Comparison of ENCODE assay signal across 26 mouse cellular contexts in the genomic region with DNA sequence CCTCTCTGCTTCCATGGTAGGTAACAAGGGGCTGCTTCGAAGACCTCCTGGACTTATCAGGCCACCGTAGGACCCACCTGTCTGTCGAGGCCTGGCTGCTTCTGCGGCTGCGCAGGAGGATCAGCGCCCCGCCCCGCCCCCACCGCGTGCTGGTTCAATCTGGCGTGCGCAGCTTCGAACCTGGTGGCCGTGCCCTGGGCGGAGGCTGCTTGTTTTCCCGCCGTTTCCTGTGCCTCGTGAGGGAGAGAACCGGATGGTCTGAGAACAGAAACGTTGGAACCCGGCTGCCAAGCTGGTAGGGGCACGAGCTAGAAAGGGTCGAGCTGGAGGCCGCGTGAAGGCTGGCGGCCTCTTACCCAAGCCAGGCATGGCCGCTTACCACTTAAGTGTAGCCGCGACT. TPM values are rescaled to one million over a fixed set of nuclear protein-coding genes. Genes with fewer than 3 reads are reported as not detected.
DNase-seq lines count a peak whose midpoint lies in the region; TF ChIP-seq lines count a peak whose summit lies in the region.
"Had no signal": no experiment of that assay in that cellular context is flagged by ENCODE, and none has a peak within 500 bp of the region (broad histone marks: within the 10 kb centered on the region; RNA-seq: fewer than 3 reads in every experiment).

A gene (plus strand): TSS at position 151 of the 400 bp plus-strand sequence.

- no peaks in the 10 kb centered on the region for H3K27me3 ChIP-seq in testis, adult 2 months (ENCODE audit: control insufficient read depth, insufficient read depth, low read length)
- H3K27me3 ChIP-seq: forebrain, embryonic 13.5 days; heart, embryonic 13.5 days; hindbrain, embryonic 12.5 days had no signal

- peak within 1 kb of the TSS; percentile 76 for H3K27ac ChIP-seq in testis, adult 2 months (ENCODE audit: control insufficient read depth, insufficient read depth, low read depth, low read length)
- H3K27ac ChIP-seq: embryonic facial prominence, embryonic 10.5 days; forebrain, embryonic 13.5 days; gastrocnemius, adult 2 months; heart, embryonic 13.5 days; hindbrain, embryonic 12.5 days had no signal

- peak within 1 kb of the TSS; percentile 90 for H3K4me3 ChIP-seq in testis, adult 2 months (ENCODE audit: control insufficient read depth, low read depth, low read length)
- H3K4me3 ChIP-seq: embryonic facial prominence, embryonic 10.5 days; forebrain, embryonic 13.5 days; gastrocnemius, adult 2 months; heart, embryonic 13.5 days; hindbrain, embryonic 12.5 days had no signal

- intact Hi-C loops in heart, postnatal 36 days (cut with DNase I) = no loop called here

- TF ChIP-seq POLR2A in testis, adult 2 months (IDR thresholded peaks at IDR 0.05; ENCODE audit: control insufficient read depth, low read depth, low read length) = peak; percentile 78; the same call in 1 of the 2 replicates

- no peak for TF ChIP-seq CTCF in testis, adult 2 months (IDR thresholded peaks at IDR 0.05; ENCODE audit: control insufficient read depth, insufficient read depth, insufficient replicate concordance, low read depth, low read length)

- DNase-seq in heart, adult 11 months = peak; percentile 82
- DNase-seq in heart, postnatal 36 days = no peak
- peak; percentile 74 for DNase-seq in R1 (ENCODE audit: low read depth, low spot score)
- DNase-seq in cerebellum, adult 11 months = no peak
- no peak for DNase-seq in lung, postnatal 14 days
- DNase-seq in c-Kit-positive CD71-positive TER-119-positive erythroid progenitor cells, embryonic 14.5 days (ENCODE audit: low spot score) = no peak
- DNase-seq: adrenal gland, adult 2 months; adrenal gland, postnatal 25 days; B cell, adult 2 months; cerebellum, adult 11-12 months; cerebellum, adult 9-11 months; gastrocnemius, adult 2 months; gastrocnemius, postnatal 25 days; heart, postnatal 4 days had no signal

- H3K36me3 ChIP-seq in testis, adult 2 months (ENCODE audit: control insufficient read depth, insufficient read depth, low read length) = no peaks in the 10 kb centered on the region
- H3K36me3 ChIP-seq: embryonic facial prominence, embryonic 10.5 days; G1E; heart, embryonic 13.5 days; hindbrain, embryonic 12.5 days had no signal

- H3K4me1 ChIP-seq in testis, adult 2 months (ENCODE audit: control insufficient read depth, insufficient read depth, low read length) = no peaks in the 10 kb centered on the region; the same call in 1 of the 2 replicates
- H3K4me1 ChIP-seq: embryonic facial prominence, embryonic 10.5 days; forebrain, embryonic 13.5 days; hindbrain, embryonic 12.5 days had no signal

RNA-seq across cellular contexts. Expression of the gene that starts here (rescaled TPM):
- not detected for total RNA-seq in heart, postnatal 36 days (2021)
- 9.1 and 9.5 TPM in 2 replicates for polyA plus RNA-seq in testis, adult 2 months (2012; rRNA removed)
- total RNA-seq: granulocyte monocyte progenitor cell, adult 5-6 weeks; heart, postnatal 4 days had no signal
- polyA plus RNA-seq: CD4-positive, CD25-positive, alpha-beta regulatory T cell, adult 4 months; embryonic facial prominence, embryonic 10.5 days; embryonic facial prominence, embryonic 14.5 days; forebrain, embryonic 13.5 days; G1E; heart, embryonic 13.5 days; hindbrain, embryonic 12.5 days; hindbrain, embryonic 16.5 days; inflammation-experienced regulatory T-cells, adult 6 months; intestine, postnatal 0 days had no signal

Comparison
In these comparisons a context has a peak if more than half of its experiments do, and no peak if none do; other contexts are left out.
1. DNase-seq: peak in heart, adult 11 months (single experiment) and R1 (single experiment); none in heart, postnatal 36 days (0 of 2), cerebellum, adult 11 months (single experiment), lung, postnatal 14 days (single experiment) and c-Kit-positive CD71-positive TER-119-positive erythroid progenitor cells, embryonic 14.5 days (single experiment).